Mouse (Mus musculus): Measurements from ENCODE around the gene Arid4a. TPM values are rescaled to one million over a fixed set of nuclear protein-coding genes. Genes with fewer than 3 reads are reported as not detected.
"Not testable (repeated sequence)": the region's sequence is repeated elsewhere in the genome, so short reads cannot be mapped to it uniquely, and the experiment has no call there.

The Arid4a gene
- polyA plus RNA-seq, 1 experiment from 2014 or later, result 26.6 TPM

GRCm38 (mm10) chr12:71104275-71104674, 88.5 kb downstream of the Arid4a start:
- not testable (repeated sequence) for H3K4me1 ChIP-seq; H3K27ac ChIP-seq (replicated peaks); H3K9me3 ChIP-seq (replicated peaks); H3K27me3 ChIP-seq (ENCODE audit: low read depth, poor library complexity, severe bottlenecking); H3K36me3 ChIP-seq; H3K4me3 ChIP-seq; DNase-seq (ENCODE audit: low spot score)
- 91% methylated on average over 4 of the region's 4 CpGs for WGBS

DNA sequence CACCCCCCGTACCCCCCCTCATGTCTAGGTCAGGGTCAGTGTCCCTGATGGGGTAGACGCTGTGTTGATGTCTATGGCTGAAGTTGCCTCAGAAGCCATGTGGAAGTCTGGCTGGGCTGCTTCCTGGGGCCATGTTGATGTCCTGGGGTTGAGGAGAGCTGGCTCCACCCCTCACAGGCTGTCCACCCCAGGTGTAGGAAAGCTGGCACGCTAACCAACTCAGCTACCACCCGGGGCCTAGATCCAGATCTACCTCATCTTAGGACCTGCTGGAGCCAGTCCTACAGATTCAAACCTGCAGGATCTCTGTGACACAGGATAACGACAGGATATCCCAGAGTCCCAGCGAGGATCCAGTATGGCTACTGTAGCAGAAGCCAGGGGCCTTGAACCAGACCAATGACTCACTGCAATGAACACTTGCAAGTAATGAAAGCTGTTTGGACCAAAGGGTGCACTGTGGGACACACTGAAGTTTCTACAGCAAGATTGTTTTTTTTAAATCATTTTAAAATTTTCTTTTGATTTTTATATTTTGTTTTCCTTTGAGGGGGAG, 91.5 kb downstream of the Arid4a start:
- WGBS, result 86% methylated on average over 6 of the region's 6 CpGs
- H3K27ac ChIP-seq (replicated peaks), result no peak overlapping the region
- H3K9me3 ChIP-seq (replicated peaks), result no peaks in the 10 kb centered on the region

GRCm38 (mm10) chr12:71111331-71111730, 95.5 kb downstream of the Arid4a start, which contains the start of gene Tomm20l:
TSS of gene Tomm20l (plus strand) at chr12:71111428.
- H3K36me3 ChIP-seq, result no peaks in the 10 kb centered on the region
- peaks cover 16% of the 10 kb centered on the region for H3K27me3 ChIP-seq (ENCODE audit: low read depth, poor library complexity, severe bottlenecking)
- WGBS, result 10% methylated on average over 33 of the region's 33 CpGs
- peak within 1 kb of the TSS; percentile 44 for H3K4me3 ChIP-seq
- no peaks in the 10 kb centered on the region for H3K9me3 ChIP-seq (replicated peaks)
- H3K4me1 ChIP-seq, result peaks cover 15% of the 10 kb centered on the region
- peak; percentile 34 for DNase-seq (ENCODE audit: low spot score)
- H3K27ac ChIP-seq (replicated peaks), result no peak within 1 kb of the TSS; the same call in 1 of the 2 replicates

More for the DNA sequence above, 91.5 kb downstream of the Arid4a start:
- Histone ChIP-seq H3K36me3 (no peaks in the 10 kb centered on the region), H3K4me1 (peaks cover 6% of the 10 kb centered on the region), H3K27me3 (ENCODE audit: low read depth, poor library complexity, severe bottlenecking) (peaks cover 9% of the 10 kb centered on the region; the same call in 1 of the 2 replicates), H3K4me3 (no peak overlapping the region)
- DNase-seq (ENCODE audit: low spot score), result no peak

DNA sequence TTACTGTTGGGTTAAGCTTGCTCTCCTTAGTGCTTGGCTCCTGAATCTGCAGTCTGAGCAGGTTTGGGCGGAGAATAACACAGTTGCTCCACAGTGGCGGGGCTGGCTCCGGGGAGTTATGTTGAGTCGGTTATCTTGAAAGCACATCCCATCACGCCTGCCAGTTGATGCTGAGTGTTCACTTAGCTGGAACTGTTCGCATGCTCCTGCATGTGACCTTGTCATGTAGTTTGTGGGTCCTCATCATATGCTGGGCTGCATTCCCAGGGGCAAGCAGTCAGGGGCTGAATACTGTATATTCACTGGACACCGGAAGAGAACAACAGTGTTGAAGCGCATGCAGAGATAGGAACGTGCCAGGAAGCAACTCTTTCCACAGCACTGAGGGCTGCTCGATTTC, 97.3 kb downstream of the Arid4a start:
- 90% methylated on average over 10 of the region's 10 CpGs for WGBS
- peaks cover 16% of the 10 kb centered on the region for H3K27me3 ChIP-seq (ENCODE audit: low read depth, poor library complexity, severe bottlenecking)
- no peak overlapping the region for H3K27ac ChIP-seq (replicated peaks)
- no peaks in the 10 kb centered on the region for H3K9me3 ChIP-seq (replicated peaks)
- no peaks in the 10 kb centered on the region for H3K36me3 ChIP-seq
- H3K4me3 ChIP-seq, result no peak overlapping the region
- H3K4me1 ChIP-seq, result peaks cover 15% of the 10 kb centered on the region
- no peak for DNase-seq (ENCODE audit: low spot score)

DNA sequence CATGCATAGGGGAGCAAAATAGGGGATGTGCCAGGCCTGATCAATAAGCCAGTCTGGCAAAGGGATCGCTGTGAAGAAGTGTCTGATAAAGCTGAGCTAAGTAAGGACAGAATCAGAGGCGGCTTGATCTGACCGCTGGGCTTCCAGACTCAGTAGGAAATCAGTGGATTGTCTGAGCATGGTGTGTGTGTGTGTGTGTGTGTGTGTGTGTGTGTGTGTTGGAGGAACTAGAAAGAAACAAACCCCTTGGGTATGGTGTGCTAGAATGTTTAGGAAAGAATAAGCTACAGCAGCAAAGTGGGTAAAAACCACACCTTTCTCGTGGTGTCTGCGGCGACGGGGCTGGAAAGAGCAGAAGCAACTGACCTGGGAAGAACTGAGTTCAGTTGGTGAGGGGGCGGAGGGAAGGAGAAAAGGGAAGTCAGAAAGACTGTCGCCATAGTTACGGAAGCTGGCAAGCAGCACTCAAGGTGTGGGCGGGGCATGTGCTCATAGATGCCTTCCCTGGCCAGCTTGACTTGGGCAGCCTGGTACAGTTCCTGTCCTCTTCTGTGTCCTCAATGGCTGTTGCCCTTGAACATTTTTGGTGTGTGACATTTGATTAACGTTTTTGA, 98.0 kb downstream of the Arid4a start:
- H3K4me3 ChIP-seq, result 0 out of 2 replicates have a peak overlapping the region, but pooled peaks have one; percentile 7
- no peak overlapping the region for H3K27ac ChIP-seq (replicated peaks)
- peaks cover 16% of the 10 kb centered on the region for H3K27me3 ChIP-seq (ENCODE audit: low read depth, poor library complexity, severe bottlenecking)
- DNase-seq (ENCODE audit: low spot score), result peak; percentile 22
- peaks cover 15% of the 10 kb centered on the region for H3K4me1 ChIP-seq
- 39% methylated on average over 12 of the region's 12 CpGs for WGBS
- H3K9me3 ChIP-seq (replicated peaks), result no peaks in the 10 kb centered on the region
- no peaks in the 10 kb centered on the region for H3K36me3 ChIP-seq

- Histone ChIP-seq H3K27ac (replicated peaks) (no peak overlapping the region), H3K4me1 (peaks cover 11% of the 10 kb centered on the region), H3K9me3 (replicated peaks) (no peaks in the 10 kb centered on the region), H3K4me3 (no peak overlapping the region), H3K27me3 (ENCODE audit: low read depth, poor library complexity, severe bottlenecking) (peaks cover 11% of the 10 kb centered on the region), H3K36me3 (no peaks in the 10 kb centered on the region)
- 82% methylated on average over 5 of the region's 5 CpGs for WGBS
- no peak for DNase-seq (ENCODE audit: low spot score)
These were observed 100.6 kb downstream of the Arid4a start for GRCm38 (mm10) chr12:71116411-71116810.

GRCm38 (mm10) chr12:71122731-71123130, 106.9 kb downstream of the Arid4a start:
- H3K4me1 ChIP-seq, result no peaks in the 10 kb centered on the region
- no peak overlapping the region for H3K27ac ChIP-seq (replicated peaks)
- no peak for DNase-seq (ENCODE audit: low spot score)
- no peaks in the 10 kb centered on the region for H3K9me3 ChIP-seq (replicated peaks)
- H3K36me3 ChIP-seq, result peaks cover 55% of the 10 kb centered on the region
- H3K4me3 ChIP-seq, result no peak overlapping the region
- no peaks in the 10 kb centered on the region for H3K27me3 ChIP-seq (ENCODE audit: low read depth, poor library complexity, severe bottlenecking)
- WGBS, result 91% methylated on average over 10 of the region's 10 CpGs

DNA sequence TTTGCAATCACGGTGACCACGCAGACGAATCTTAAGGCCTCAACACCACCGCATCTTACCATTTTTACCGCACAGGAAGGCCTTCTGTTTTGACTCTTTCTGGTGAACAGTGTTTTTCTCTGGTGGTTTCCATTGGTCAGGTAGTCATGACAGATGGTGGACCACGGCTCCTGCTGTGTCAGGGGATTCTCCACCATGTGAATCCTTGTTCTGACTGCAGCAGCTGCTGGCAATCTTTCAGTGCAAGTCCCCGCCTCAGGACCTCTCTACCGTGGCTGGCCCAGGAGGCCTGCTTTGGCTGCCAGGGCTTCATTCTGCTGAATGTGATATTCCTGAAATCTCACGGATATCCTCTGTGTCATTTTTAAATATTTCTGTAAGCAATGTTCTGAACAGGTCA, 107.5 kb downstream of the Arid4a start:
- DNase-seq (ENCODE audit: low spot score), result no peak
- no peak overlapping the region for H3K4me3 ChIP-seq
- no peaks in the 10 kb centered on the region for H3K27me3 ChIP-seq (ENCODE audit: low read depth, poor library complexity, severe bottlenecking)
- H3K4me1 ChIP-seq, result no peaks in the 10 kb centered on the region
- peaks cover 56% of the 10 kb centered on the region for H3K36me3 ChIP-seq
- 94% methylated on average over 9 of the region's 9 CpGs for WGBS
- H3K9me3 ChIP-seq (replicated peaks), result no peaks in the 10 kb centered on the region
- no peak overlapping the region for H3K27ac ChIP-seq (replicated peaks)

- 44% methylated on average over 5 of the region's 5 CpGs for WGBS
- no peaks in the 10 kb centered on the region for H3K27me3 ChIP-seq (ENCODE audit: low read depth, poor library complexity, severe bottlenecking)
- peaks cover 36% of the 10 kb centered on the region for H3K4me1 ChIP-seq
- H3K4me3 ChIP-seq, result peak overlapping the region; percentile 96
- DNase-seq (ENCODE audit: low spot score), result no peak
- H3K36me3 ChIP-seq, result peaks cover 40% of the 10 kb centered on the region
- H3K9me3 ChIP-seq (replicated peaks), result no peaks in the 10 kb centered on the region
- H3K27ac ChIP-seq (replicated peaks), result 0 out of 2 replicates have a peak overlapping the region, but pooled peaks have one; percentile 93
These were observed 119.8 kb downstream of the Arid4a start for GRCm38 (mm10) chr12:71135581-71135980.

- WGBS, result under 1% methylated on average over 52 of the region's 52 CpGs
- peak; percentile 80 for DNase-seq (ENCODE audit: low spot score)
- H3K27ac ChIP-seq (replicated peaks), result peak within 1 kb of the TSS; percentile 93
- peaks cover 40% of the 10 kb centered on the region for H3K36me3 ChIP-seq
- H3K4me1 ChIP-seq, result peaks cover 36% of the 10 kb centered on the region
- H3K9me3 ChIP-seq (replicated peaks), result no peaks in the 10 kb centered on the region
- peak within 1 kb of the TSS; percentile 96 for H3K4me3 ChIP-seq
- H3K27me3 ChIP-seq (ENCODE audit: low read depth, poor library complexity, severe bottlenecking), result no peaks in the 10 kb centered on the region
These were observed 120.6 kb downstream of the Arid4a start, which contains the start of the genes Timm9 and 2700049A03Rik for GRCm38 (mm10) chr12:71136130-71136973. TSS of gene Timm9 (minus strand) at chr12:71136684. TSS of gene 2700049A03Rik (plus strand) at chr12:71136848.

- no peaks in the 10 kb centered on the region for H3K27me3 ChIP-seq (ENCODE audit: low read depth, poor library complexity, severe bottlenecking)
- no peaks in the 10 kb centered on the region for H3K9me3 ChIP-seq (replicated peaks)
- H3K4me3 ChIP-seq, result peak overlapping the region; percentile 96
- WGBS, result under 1% methylated on average over 30 of the region's 30 CpGs
- peaks cover 40% of the 10 kb centered on the region for H3K36me3 ChIP-seq
- peak; percentile 90 for DNase-seq (ENCODE audit: low spot score)
- H3K27ac ChIP-seq (replicated peaks), result peak overlapping the region; percentile 93
- H3K4me1 ChIP-seq, result peaks cover 36% of the 10 kb centered on the region
These were observed 121.2 kb downstream of the Arid4a start for GRCm38 (mm10) chr12:71136974-71137491.

GRCm38 (mm10) chr12:71137686-71138085, 121.9 kb downstream of the Arid4a start:
- peak overlapping the region; percentile 93 for H3K27ac ChIP-seq (replicated peaks)
- 11% methylated on average over 11 of the region's 11 CpGs for WGBS

More at GRCm38 (mm10) chr12:71137686-71138085, 121.9 kb downstream of the Arid4a start:
- Histone ChIP-seq H3K27me3 (ENCODE audit: low read depth, poor library complexity, severe bottlenecking) (no peaks in the 10 kb centered on the region), H3K9me3 (replicated peaks) (no peaks in the 10 kb centered on the region), H3K4me3 (peak overlapping the region; percentile 96), H3K4me1 (peaks cover 36% of the 10 kb centered on the region), H3K36me3 (peaks cover 40% of the 10 kb centered on the region)
- DNase-seq (ENCODE audit: low spot score), result no peak

Data from midbrain, embryonic 10.5 days (tissue).